23 mouse cellular contexts compared by ENCODE assay signal in the genomic region with DNA sequence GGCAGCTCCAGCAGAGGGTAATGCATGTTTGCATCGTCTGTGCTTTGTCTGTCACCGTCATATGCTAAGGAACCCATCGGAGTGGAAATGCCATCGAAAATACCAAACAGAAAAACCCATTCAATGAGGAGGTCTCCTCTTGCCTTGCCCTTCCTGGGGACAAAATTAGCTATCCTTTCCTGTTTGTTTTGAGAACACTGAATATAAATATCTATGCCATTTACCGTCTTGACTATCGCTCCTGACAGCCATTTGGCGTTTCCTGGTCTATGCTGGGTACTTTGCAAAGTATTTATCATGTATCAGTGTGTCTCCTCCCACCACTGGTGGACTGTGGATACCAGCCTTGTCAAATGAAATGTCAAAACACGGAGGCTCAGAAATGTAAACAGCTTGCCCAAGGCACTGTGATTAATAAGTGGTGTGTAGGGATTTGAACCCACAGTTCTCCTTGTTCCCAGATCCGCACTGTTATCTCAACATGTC.
DNase-seq lines count a peak whose midpoint lies in the region; ATAC-seq and TF ChIP-seq lines count a peak whose summit lies in the region.
"Had no signal": no experiment of that assay in that cellular context is flagged by ENCODE, and none has a peak within 500 bp of the region (broad histone marks: within the 10 kb centered on the region; RNA-seq: fewer than 3 reads in every experiment).

No protein-coding gene starts in this region.

- DNase-seq in lung, postnatal 0 days (ENCODE audit: low spot score), result peak; percentile 41
- DNase-seq in lung, adult 2 months, result no peak
- peak; percentile 7 for DNase-seq in lung, postnatal 14 days
- DNase-seq in lung, postnatal 36 days, result peak; percentile 64
- DNase-seq: adrenal gland, adult 2 months; adrenal gland, postnatal 10 days; adrenal gland, postnatal 25 days; B cell, adult 2 months; cerebellum, adult 11 months; cerebellum, adult 18-20 months; cerebellum, adult 8-10 months; cerebellum, adult 9-11 months; cerebellum, postnatal 14 days; cerebellum, postnatal 36 days; embryo, embryonic 11 days had no signal

- no peaks in the 10 kb centered on the region for H3K27me3 ChIP-seq in lung, postnatal 0 days (replicated peaks; ENCODE audit: insufficient read depth, low read length)
- H3K27me3 ChIP-seq: embryonic facial prominence, embryonic 15.5 days had no signal

- TF ChIP-seq POLR2A in lung, adult 2 months (IDR thresholded peaks at IDR 0.05; ENCODE audit: borderline replicate concordance, extremely low read depth, low read depth, low read length), result no peak

- no peak overlapping the region for H3K4me3 ChIP-seq in lung, postnatal 0 days (ENCODE audit: low read depth, low read length)
- H3K4me3 ChIP-seq in lung, adult 2 months (replicated peaks; ENCODE audit: extremely low read depth, low read depth, low read length), result no peak overlapping the region
- H3K4me3 ChIP-seq: embryonic facial prominence, embryonic 13.5 days; embryonic facial prominence, embryonic 15.5 days; erythroblast, embryonic 14.5 days; forebrain, embryonic 10.5 days; forebrain, embryonic 12.5 days had no signal

- no peak overlapping the region for H3K27ac ChIP-seq in lung, postnatal 0 days (ENCODE audit: low read length)
- H3K27ac ChIP-seq: embryonic facial prominence, embryonic 13.5 days; embryonic facial prominence, embryonic 15.5 days; forebrain, embryonic 10.5 days; forebrain, embryonic 12.5 days had no signal

- no peak overlapping the region for H3K9ac ChIP-seq in lung, postnatal 0 days (replicated peaks; ENCODE audit: low read depth)
- H3K9ac ChIP-seq: embryonic facial prominence, embryonic 13.5 days; embryonic facial prominence, embryonic 15.5 days; forebrain, embryonic 12.5 days had no signal

- no peak overlapping the region for H3K4me2 ChIP-seq in lung, postnatal 0 days (replicated peaks; ENCODE audit: low read depth, low read length)
- H3K4me2 ChIP-seq: embryonic facial prominence, embryonic 13.5 days; embryonic facial prominence, embryonic 15.5 days; forebrain, embryonic 12.5 days had no signal

- WGBS in lung, postnatal 0 days, result 60% methylated on average over 9 of the region's 9 CpGs
- 64% methylated on average over 9 of the region's 9 CpGs for WGBS in lung, adult 2 months

- peak; percentile 97 for TF ChIP-seq EP300 in lung, postnatal 0 days (IDR thresholded peaks at IDR 0.05)

- no peaks in the 10 kb centered on the region for H3K4me1 ChIP-seq in lung, postnatal 0 days (ENCODE audit: insufficient read depth, low read depth, low read length)
- no peaks in the 10 kb centered on the region for H3K4me1 ChIP-seq in lung, adult 2 months (ENCODE audit: control insufficient read depth, insufficient read depth, low read length)
- H3K4me1 ChIP-seq: forebrain, embryonic 10.5 days; forebrain, embryonic 12.5 days had no signal

- peak; percentile 83 for ATAC-seq in lung, postnatal 0 days
- ATAC-seq in CD4-positive, CD25-positive, alpha-beta regulatory T cell, adult 4 months, result no peak
- ATAC-seq: forebrain, embryonic 14.5 days; forebrain, embryonic 16.5 days had no signal

- no peaks in the 10 kb centered on the region for H3K36me3 ChIP-seq in lung, postnatal 0 days (ENCODE audit: insufficient read depth, low read length)
- H3K36me3 ChIP-seq: embryonic facial prominence, embryonic 13.5 days; embryonic facial prominence, embryonic 15.5 days; forebrain, embryonic 10.5 days; forebrain, embryonic 12.5 days had no signal

- H3K9me3 ChIP-seq in lung, postnatal 0 days (ENCODE audit: low read length), result no peaks in the 10 kb centered on the region
- H3K9me3 ChIP-seq: embryonic facial prominence, embryonic 15.5 days; forebrain, embryonic 12.5 days had no signal

- peak; percentile 2; the same call in 1 of the 2 replicates for TF ChIP-seq CTCF in lung, postnatal 0 days (IDR thresholded peaks at IDR 0.05)
- no peak for TF ChIP-seq CTCF in lung, adult 2 months (IDR thresholded peaks at IDR 0.05; ENCODE audit: insufficient read depth, low read length)
